Mouse (Mus musculus) heart, postnatal 0 days (tissue): ENCODE data around the gene Prrxl1. TPM values are rescaled to one million over a fixed set of nuclear protein-coding genes. Genes with fewer than 3 reads are reported as not detected.

Experiments
- ATAC-seq: fragments of 200-750 bp; cut with Nextera tagmentation; 2 replicates; pipeline ENCODE4 v1.8.0; 2017; ENCODE audit warnings: low read depth, moderate number of reproducible peaks, moderate library complexity; ENCODE audit not compliant: insufficient read depth
- DNase-seq: peaks from one replicate; pipeline ENCODE4 v3.0.0-alpha.2; 2016; ENCODE audit warnings: low spot score
- H3K27ac ChIP-seq: fragments of 300-500 bp; sonication (generic); 2 replicates; pipeline ENCODE4 v1.5.1; 2014; ENCODE audit warnings: low read depth, mild to moderate bottlenecking
- H3K27me3 ChIP-seq: fragments of 300-500 bp; sonication (generic); 2 replicates; pipeline ENCODE4 v1.6.1; 2014; ENCODE audit warnings: low read length, mixed read lengths; ENCODE audit not compliant: control insufficient read depth, insufficient read depth
- H3K36me3 ChIP-seq: fragments of 300-500 bp; sonication (generic); replicated peaks from 2 replicates; pipeline ENCODE4 v1.6.1; 2014; ENCODE audit warnings: low read length, mixed read lengths; ENCODE audit not compliant: control insufficient read depth, insufficient read depth
- H3K4me1 ChIP-seq: fragments of 300-500 bp; sonication (generic); 2 replicates; pipeline ENCODE4 v1.6.1; 2014; ENCODE audit warnings: antibody characterized with exemption; ENCODE audit not compliant: control insufficient read depth, insufficient read depth
- H3K4me2 ChIP-seq: fragments of 300-500 bp; sonication (generic); 2 replicates; pipeline ENCODE4 v1.6.1; 2014; ENCODE audit warnings: low read depth, mild to moderate bottlenecking, low read length, moderate library complexity
- H3K4me3 ChIP-seq: fragments of 300-500 bp; sonication (generic); 2 replicates; pipeline ENCODE4 v1.5.1; 2014; ENCODE audit warnings: low read depth, low read length
- H3K9ac ChIP-seq: fragments of 300-500 bp; sonication (generic); replicated peaks from 2 replicates; pipeline ENCODE4 v1.6.1; 2014; ENCODE audit warnings: low read depth, low read length, mixed read lengths
- H3K9me3 ChIP-seq: fragments of 300-500 bp; sonication (generic); replicated peaks from 2 replicates; pipeline ENCODE4 v1.6.1; 2016; ENCODE audit warnings: low read length; ENCODE audit not compliant: control insufficient read depth
- CTCF ChIP-seq: IDR thresholded peaks from 2 replicates; pipeline ENCODE4 v1.5.1; 2016; ENCODE audit warnings: antibody characterized with exemption, control low read depth, low read depth
- EP300 ChIP-seq: IDR thresholded peaks from 2 replicates; pipeline ENCODE4 v1.6.1; 2016; ENCODE audit warnings: antibody characterized with exemption, low read depth
- WGBS: fragments of 180-500 bp; shearing (Covaris S2); extraction: QIAGEN DNeasy Blood & Tissue Kit; methylation state at CpG from one replicate; pipeline ENCODE4 v1.1.7; 2014; 5-methylcytosine and 5-hydroxymethylcytosine counted together
- polyA plus RNA-seq: library from polyadenylated mRNA; unstranded; fragments of >200 nt; fragmentation: Nextera tagmentation; extraction: Ambion mirVana; gene quantifications from 2 replicates; pipeline ENCODE4 v1.2.1, GENCODE M21; 2015
- total RNA-seq: library from RNA; depleted of rRNA; stranded (reverse); fragments of >200 nt; gene quantifications from 2 replicates; pipeline ENCODE4 v1.2.3, GENCODE M21; 2014; ENCODE audit warnings: low replicate concordance

Prrxl1 gene
- total and polyA plus RNA-seq, 2 experiments from 2014 or later = not detected

DNA sequence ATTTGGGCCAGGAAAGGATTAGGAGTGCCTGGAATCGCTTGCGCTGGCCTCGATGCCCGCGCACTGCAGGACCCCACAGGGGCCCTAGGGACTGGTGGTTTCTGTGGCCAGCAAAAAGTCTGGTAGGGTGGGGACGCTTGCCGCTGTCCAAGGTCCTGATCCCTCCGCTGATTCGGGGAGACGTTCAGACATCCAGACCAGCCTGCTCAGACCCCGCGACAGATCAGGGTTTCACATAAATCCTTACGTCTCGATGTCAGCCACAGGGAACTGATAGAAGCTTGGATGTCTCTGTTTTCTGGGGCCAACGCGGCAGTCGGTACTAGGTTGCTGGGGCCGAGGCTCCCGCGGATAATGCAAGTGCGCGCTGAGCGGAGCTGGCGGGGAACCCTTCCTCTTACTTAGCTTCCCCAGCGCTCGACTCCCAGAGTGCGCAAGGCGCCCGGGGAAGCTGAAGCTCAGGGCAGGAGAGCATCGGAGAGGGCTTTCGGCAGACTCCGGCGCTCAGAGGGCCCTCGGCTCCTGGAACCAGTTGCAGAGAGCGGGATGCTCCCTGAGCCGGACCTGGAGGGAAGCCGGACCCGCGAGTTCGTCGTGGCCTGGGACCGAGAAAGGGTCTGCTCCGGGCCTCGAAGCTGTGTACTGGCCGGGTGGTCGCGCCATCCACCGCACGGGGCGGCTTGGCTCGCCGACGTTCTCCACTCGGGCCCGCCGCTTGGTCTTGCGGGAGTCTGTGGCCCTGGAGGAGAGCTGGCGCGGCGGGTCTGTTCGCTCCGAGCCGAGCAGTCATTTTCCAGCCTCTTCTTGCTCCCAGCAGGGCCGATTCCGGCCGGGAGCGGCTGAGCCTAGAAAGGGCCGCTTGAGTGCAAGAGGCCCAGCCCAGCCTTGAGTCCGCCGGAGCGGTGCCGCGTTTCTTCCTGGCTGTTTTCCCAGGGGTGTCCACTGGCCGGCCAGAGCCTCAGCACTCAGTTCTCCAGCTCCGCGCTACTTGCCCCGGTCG lies 1.7 kb upstream of the Prrxl1 start:
- Histone ChIP-seq H3K27me3 (peaks cover 99% of the 10 kb centered on the region), H3K36me3 (no peaks in the 10 kb centered on the region), H3K4me1 (no peaks in the 10 kb centered on the region), H3K9ac (no peak overlapping the region), H3K9me3 (no peaks in the 10 kb centered on the region), H3K4me3 (peak overlapping the region; percentile 20), H3K27ac (no peak overlapping the region), H3K4me2 (peak overlapping the region; percentile 20; the same call in 1 of the 2 replicates)
- ATAC-seq (peak; percentile 69), DNase-seq (peak; percentile 80)
- 1% methylated on average over 70 of the region's 78 CpGs for WGBS
- no peak for TF ChIP-seq CTCF
- TF ChIP-seq EP300 = no peak

DNA sequence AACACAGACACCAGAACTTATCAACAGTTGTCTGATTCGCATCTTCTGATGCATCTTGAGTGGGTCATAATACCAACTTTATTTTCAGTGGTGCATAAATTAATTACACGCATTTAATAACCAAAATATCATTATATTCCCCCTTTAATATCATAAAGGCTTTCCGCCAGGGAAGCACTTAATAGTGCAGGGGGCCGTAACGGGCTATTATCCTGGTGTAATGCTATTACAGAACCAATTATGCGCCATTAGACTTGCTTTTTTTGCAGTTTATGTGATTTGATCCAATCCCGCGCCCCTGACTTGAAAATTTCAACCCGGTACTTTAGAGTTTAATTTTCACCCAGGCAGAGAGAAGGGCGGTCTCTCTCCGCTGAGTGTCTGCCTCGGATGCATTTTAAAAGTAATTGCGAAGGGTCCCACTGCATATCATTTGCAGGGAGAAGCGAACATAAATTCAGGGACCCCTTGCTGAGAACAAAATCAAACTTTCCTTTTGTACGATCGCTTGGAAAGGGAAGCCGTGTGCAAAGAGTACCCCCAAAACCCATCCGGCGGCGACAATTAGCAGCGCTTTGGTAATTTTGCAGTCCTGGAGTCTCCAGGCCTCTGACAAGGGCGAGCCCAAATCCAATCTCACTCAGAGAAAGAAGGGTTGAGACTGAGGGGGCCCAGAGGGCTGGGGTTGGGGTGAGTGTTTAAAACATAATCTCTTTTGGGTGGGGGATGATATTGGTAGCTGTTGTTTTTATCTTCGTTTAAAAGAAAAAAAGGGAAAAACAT lies 579 bp upstream of the Prrxl1 start:
- H3K9ac ChIP-seq = no peak overlapping the region
- no peaks in the 10 kb centered on the region for H3K9me3 ChIP-seq
- 7% methylated on average over 23 of the region's 23 CpGs for whole genome bisulfite sequencing
- DNase-seq (no peak), ATAC-seq (no peak)
- no peaks in the 10 kb centered on the region for H3K4me1 ChIP-seq
- no peak overlapping the region for H3K27ac ChIP-seq
- H3K27me3 ChIP-seq = peaks cover 98% of the 10 kb centered on the region
- no peak overlapping the region for H3K4me2 ChIP-seq
- H3K36me3 ChIP-seq = no peaks in the 10 kb centered on the region
- TF ChIP-seq CTCF (no peak), EP300 (no peak)
- no peak overlapping the region for H3K4me3 ChIP-seq

DNA sequence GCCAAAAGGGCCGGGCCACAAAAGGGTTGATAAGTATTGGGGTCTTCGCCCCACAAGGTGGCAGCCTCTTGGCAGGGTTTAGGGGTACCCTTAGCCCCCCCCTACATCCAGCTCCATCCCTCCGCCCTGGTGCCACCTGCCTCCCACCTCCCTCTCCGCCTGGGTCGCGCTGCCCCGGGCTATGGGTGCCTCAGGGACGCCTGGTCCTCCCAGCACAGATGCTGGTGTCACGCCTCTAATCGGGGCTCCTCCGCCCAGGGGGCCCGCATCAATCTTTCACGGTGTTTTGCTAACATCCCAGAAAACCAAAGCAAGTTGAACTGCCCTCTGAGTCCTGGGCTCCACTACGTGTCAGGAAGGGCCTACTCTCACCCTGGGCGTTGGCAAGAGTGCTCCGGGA lies 903 bp downstream of the Prrxl1 start:
- Histone ChIP-seq H3K27ac (no peak overlapping the region), H3K9ac (no peak overlapping the region), H3K4me3 (peak overlapping the region; percentile 29; the same call in 1 of the 2 replicates), H3K27me3 (peaks cover 84% of the 10 kb centered on the region), H3K4me2 (no peak overlapping the region), H3K9me3 (no peaks in the 10 kb centered on the region), H3K4me1 (no peaks in the 10 kb centered on the region), H3K36me3 (no peaks in the 10 kb centered on the region)
- TF ChIP-seq EP300 (no peak), CTCF (no peak)
- WGBS = 6% methylated on average over 16 of the region's 16 CpGs
- ATAC-seq = no peak
- DNase-seq = no peak

DNA sequence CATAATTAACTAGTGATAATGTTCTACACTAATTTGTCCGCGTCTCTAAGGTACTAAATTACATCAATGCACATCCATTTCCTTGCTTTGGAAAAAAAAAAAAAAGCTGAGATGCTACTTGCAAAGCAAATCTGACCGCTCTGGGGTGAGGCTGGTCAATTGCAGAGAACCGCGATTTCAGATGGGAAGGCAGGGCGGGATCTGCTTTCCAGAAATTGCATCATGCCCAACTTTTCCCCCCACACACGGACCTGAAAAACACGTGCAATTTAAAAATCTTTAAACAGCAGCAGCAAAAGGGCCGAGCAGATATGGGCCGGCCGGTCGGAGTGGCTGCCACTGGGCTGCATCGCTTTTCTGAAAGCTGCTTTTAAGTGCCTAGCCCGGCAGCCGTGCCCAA lies 6.3 kb downstream of the Prrxl1 start:
- H3K4me1 ChIP-seq = no peaks in the 10 kb centered on the region
- DNase-seq (no peak), ATAC-seq (no peak)
- no peak for TF ChIP-seq CTCF
- H3K4me2 ChIP-seq = no peak overlapping the region
- WGBS = 56% methylated on average over 15 of the region's 15 CpGs
- no peaks in the 10 kb centered on the region for H3K9me3 ChIP-seq
- no peak overlapping the region for H3K9ac ChIP-seq
- H3K4me3 ChIP-seq = no peak overlapping the region
- H3K27me3 ChIP-seq = peaks cover 49% of the 10 kb centered on the region
- H3K27ac ChIP-seq = no peak overlapping the region
- no peaks in the 10 kb centered on the region for H3K36me3 ChIP-seq

DNA sequence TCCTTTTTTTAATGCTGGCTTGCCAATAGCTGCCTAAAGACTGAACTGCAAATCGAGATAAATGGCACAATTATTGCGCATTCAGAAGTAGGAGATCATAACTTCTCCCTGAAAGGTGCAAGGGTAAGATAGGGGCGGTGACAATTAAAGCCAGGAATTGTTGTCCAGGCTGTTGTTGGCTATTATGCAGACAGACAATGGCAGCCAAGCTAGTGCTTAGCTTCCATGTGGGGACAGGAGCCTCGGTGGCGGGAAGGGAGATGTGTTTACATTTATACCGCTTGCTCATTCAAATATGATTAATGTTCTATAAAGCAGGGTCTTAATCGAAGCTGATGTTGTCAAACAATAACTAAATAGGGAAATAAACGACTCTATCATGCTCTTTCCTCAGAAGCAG lies 7.1 kb downstream of the Prrxl1 start:
- Histone ChIP-seq H3K27ac (no peak overlapping the region), H3K9me3 (no peaks in the 10 kb centered on the region), H3K4me2 (no peak overlapping the region), H3K4me3 (no peak overlapping the region), H3K36me3 (no peaks in the 10 kb centered on the region), H3K4me1 (no peaks in the 10 kb centered on the region), H3K27me3 (peaks cover 41% of the 10 kb centered on the region), H3K9ac (no peak overlapping the region)
- ATAC-seq (no peak), DNase-seq (no peak)
- 66% methylated on average over 8 of the region's 8 CpGs for WGBS
- TF ChIP-seq CTCF (no peak), EP300 (no peak)
